Mouse (Mus musculus) bone marrow macrophage, adult 2 months (primary cell): ENCODE measurements at regions not wholly inside any gene's neighbourhood (a gene's known extent, or its start where the extent isn't known, plus 50 kb on each side); places are given as distances from the start of the nearest gene placed in this dataset.
A peak's percentile ranks its signal among the peaks of the same experiment; 100 is the strongest.

ENCODE experiments used
- CTCF ChIP-seq: IDR thresholded peaks from 2 replicates; pipeline ENCODE4 v1.5.1; 2012; ENCODE audit warnings: low read depth, mild to moderate bottlenecking, low read length, moderate library complexity
- POLR2A ChIP-seq: IDR thresholded peaks from 2 replicates; pipeline ENCODE4 v1.6.1; 2012; ENCODE audit warnings: mild to moderate bottlenecking, low read depth, low read length, borderline replicate concordance

DNA sequence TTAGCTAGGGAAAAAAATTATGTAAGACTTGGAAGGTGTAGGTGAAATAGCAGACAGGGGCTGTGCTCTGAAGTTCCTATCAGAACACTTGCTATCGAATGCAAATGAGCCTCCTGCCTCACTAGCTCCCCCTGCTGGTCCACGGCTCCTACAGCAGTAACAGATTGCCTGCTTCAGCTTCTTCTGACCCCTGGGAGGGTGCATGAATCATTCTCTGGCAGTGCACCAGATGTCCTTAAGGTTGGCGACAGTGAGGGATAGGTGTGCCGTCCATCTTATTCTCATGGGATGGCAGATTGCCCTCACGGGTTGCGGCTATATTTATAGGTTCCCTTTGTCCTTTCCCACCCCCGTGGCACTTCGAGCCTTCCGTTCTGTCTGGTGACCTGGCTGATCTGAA is 535.7 kb downstream of the Plekhb2 start:
- TF ChIP-seq POLR2A (no peak), CTCF (peak; percentile 73)
